Mouse (Mus musculus) lung, embryonic 16.5 days (tissue): ENCODE measurements around the gene H2-M11. TPM values are rescaled to one million over a fixed set of nuclear protein-coding genes. Genes with fewer than 3 reads are reported as not detected.

Experiments used
- ATAC-seq: fragments of 200-750 bp; cut with Nextera tagmentation; 2 replicates; pipeline ENCODE4 v1.8.0; 2017; ENCODE audit warnings: low read depth, mild to moderate bottlenecking, moderate library complexity
- H3K27ac ChIP-seq: fragments of 300-500 bp; sonication (generic); 2 replicates; pipeline ENCODE4 v1.5.1; 2014; ENCODE audit warnings: mild to moderate bottlenecking, control low read depth, low read length
- H3K27me3 ChIP-seq: fragments of 300-500 bp; sonication (generic); 2 replicates; pipeline ENCODE4 v1.6.1; 2014; ENCODE audit warnings: low read depth, low read length, mixed read lengths; ENCODE audit not compliant: control insufficient read depth, insufficient read depth
- H3K36me3 ChIP-seq: fragments of 300-500 bp; sonication (generic); 2 replicates; pipeline ENCODE4 v1.6.1; 2014; ENCODE audit warnings: low read length; ENCODE audit not compliant: control insufficient read depth, insufficient read depth
- H3K4me1 ChIP-seq: fragments of 300-500 bp; sonication (generic); replicated peaks from 2 replicates; pipeline ENCODE4 v1.6.1; 2014; ENCODE audit warnings: low read length, mixed read lengths; ENCODE audit not compliant: control insufficient read depth, insufficient read depth
- H3K4me2 ChIP-seq: fragments of 300-500 bp; sonication (generic); 2 replicates; pipeline ENCODE4 v1.6.1; 2014; ENCODE audit warnings: low read depth, low read length, control low read depth
- H3K4me3 ChIP-seq: fragments of 300-500 bp; sonication (generic); 2 replicates; pipeline ENCODE4 v1.5.1; 2014; ENCODE audit warnings: mild to moderate bottlenecking, low read length, control low read depth
- H3K9ac ChIP-seq: fragments of 300-500 bp; sonication (generic); 2 replicates; pipeline ENCODE4 v1.6.1; 2014; ENCODE audit warnings: low read length, control low read depth
- H3K9me3 ChIP-seq: fragments of 300-500 bp; sonication (generic); 2 replicates; pipeline ENCODE4 v1.6.1; 2016; ENCODE audit warnings: low read length; ENCODE audit not compliant: control insufficient read depth
- WGBS: fragments of 180-500 bp; shearing (Covaris S2); extraction: QIAGEN DNeasy Blood & Tissue Kit; methylation state at CpG from one replicate; pipeline ENCODE4 v1.1.7; 2014; 5-methylcytosine and 5-hydroxymethylcytosine counted together
- polyA plus RNA-seq: library from polyadenylated mRNA; unstranded; fragments of >200 nt; fragmentation: Nextera tagmentation; extraction: Ambion mirVana; gene quantifications from 2 replicates; pipeline ENCODE4 v1.2.1, GENCODE M21; 2015

The H2-M11 gene
- polyA plus RNA-seq: not detected in 2 replicates

GRCm38 (mm10) chr17:36546775-36547174 is at the start of gene H2-M11:
Gene H2-M11 (plus strand): TSS chr17:36547075.
- Histone ChIP-seq H3K36me3 (no peaks in the 10 kb centered on the region), H3K4me2 (no peak within 1 kb of the TSS), H3K27ac (no peak within 1 kb of the TSS), H3K9me3 (no peaks in the 10 kb centered on the region), H3K4me1 (no peaks in the 10 kb centered on the region), H3K9ac (no peak within 1 kb of the TSS), H3K27me3 (no peaks in the 10 kb centered on the region), H3K4me3 (no peak within 1 kb of the TSS)
- WGBS: 46% methylated on average over 3 of the region's 3 CpGs
- ATAC-seq: no peak

GRCm38 (mm10) chr17:36500435-36500834 is 46.4 kb upstream of the H2-M11 start:
- Histone ChIP-seq H3K4me3 (no peak overlapping the region), H3K9me3 (no peaks in the 10 kb centered on the region), H3K4me2 (no peak overlapping the region), H3K27me3 (no peaks in the 10 kb centered on the region), H3K27ac (no peak overlapping the region), H3K36me3 (no peaks in the 10 kb centered on the region), H3K4me1 (no peaks in the 10 kb centered on the region), H3K9ac (no peak overlapping the region)
- ATAC-seq: no peak
- WGBS: 43% methylated on average over 1 of the region's 1 CpGs

GRCm38 (mm10) chr17:36503910-36504309 is 43.0 kb upstream of the H2-M11 start:
- H3K4me3 ChIP-seq: no peak overlapping the region
- no peak overlapping the region for H3K27ac ChIP-seq
- no peak for ATAC-seq
- no peaks in the 10 kb centered on the region for H3K27me3 ChIP-seq
- no peak overlapping the region for H3K9ac ChIP-seq
- H3K4me2 ChIP-seq: no peak overlapping the region
- no peaks in the 10 kb centered on the region for H3K36me3 ChIP-seq
- no peaks in the 10 kb centered on the region for H3K4me1 ChIP-seq
- no peaks in the 10 kb centered on the region for H3K9me3 ChIP-seq

Other genes with a start within 250 kb of the H2-M11 start
- gene H2-M10.1, start 220.9 kb upstream of the H2-M11 start, polyA plus RNA-seq: not detected in 2 replicates
- not detected in 2 replicates for gene H2-M10.3, start 178.7 kb upstream of the H2-M11 start, polyA plus RNA-seq
- gene H2-M10.4, start 84.7 kb upstream of the H2-M11 start, polyA plus RNA-seq: not detected in 2 replicates
- not detected in 2 replicates for gene H2-M9, start 95.6 kb downstream of the H2-M11 start, polyA plus RNA-seq
- gene H2-M1, start 125.1 kb downstream of the H2-M11 start, polyA plus RNA-seq: not detected in 2 replicates
- not detected in 2 replicates for gene H2-M10.5, start 225.8 kb downstream of the H2-M11 start, polyA plus RNA-seq